Mouse (Mus musculus): ENCODE results near the gene Fer. TPM values are rescaled to one million over a fixed set of nuclear protein-coding genes. Genes with fewer than 3 reads are reported as not detected.

Gene Fer
- polyA plus RNA-seq, 1 experiment from 2014 or later: 31.5 TPM

DNA sequence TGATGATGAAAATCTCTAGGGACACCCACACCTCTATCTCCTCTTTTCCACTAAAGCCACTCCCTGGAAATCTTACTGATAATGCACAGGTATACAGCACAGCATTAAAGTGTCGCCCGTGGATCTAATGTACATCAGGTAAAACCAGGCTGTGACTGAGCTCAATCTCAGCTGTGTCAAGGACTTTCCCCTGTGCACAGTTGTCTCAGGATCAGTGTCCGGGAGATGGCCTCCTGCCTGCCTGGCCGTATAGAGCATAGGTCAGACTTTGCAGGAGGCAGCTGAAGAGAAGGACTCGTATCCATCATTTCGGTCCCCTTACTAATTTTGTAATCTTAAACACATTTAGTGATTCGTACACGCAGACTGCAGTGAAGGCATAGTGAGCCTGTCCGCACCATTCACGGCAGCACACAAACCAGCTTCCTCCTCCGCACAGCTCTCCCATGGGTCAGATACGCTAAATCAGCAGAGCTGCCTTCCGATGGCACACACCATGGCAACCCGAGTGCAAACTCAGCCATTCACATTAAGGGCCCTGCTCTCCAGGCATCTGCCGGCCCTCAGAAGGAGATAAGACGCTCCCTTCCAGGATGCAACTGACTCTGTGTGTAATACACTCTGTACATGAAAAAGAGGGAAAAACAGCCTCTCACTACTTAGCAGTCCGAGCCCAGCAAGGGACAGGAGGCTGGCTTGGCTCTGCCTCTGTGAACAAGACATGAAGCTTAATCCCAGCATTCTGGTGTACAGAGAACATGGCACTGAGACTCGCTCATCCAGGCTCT, 277.4 kb downstream of the Fer start:
- no peaks in the 10 kb centered on the region for H3K9me3 ChIP-seq (replicated peaks)
- H3K9ac ChIP-seq: no peak overlapping the region
- ATAC-seq (ENCODE audit: insufficient number of reproducible peaks, low FRiP score, low TSS enrichment, low read depth): no peak
- H3K4me2 ChIP-seq (replicated peaks): no peak overlapping the region
- no peaks in the 10 kb centered on the region for H3K4me1 ChIP-seq
- peaks cover 18% of the 10 kb centered on the region; the same call in 1 of the 2 replicates for H3K36me3 ChIP-seq
- H3K4me3 ChIP-seq (replicated peaks): no peak overlapping the region
- no peak overlapping the region for H3K27ac ChIP-seq (replicated peaks)
- 83% methylated on average over 18 of the region's 18 CpGs for WGBS
- H3K27me3 ChIP-seq: no peaks in the 10 kb centered on the region

DNA sequence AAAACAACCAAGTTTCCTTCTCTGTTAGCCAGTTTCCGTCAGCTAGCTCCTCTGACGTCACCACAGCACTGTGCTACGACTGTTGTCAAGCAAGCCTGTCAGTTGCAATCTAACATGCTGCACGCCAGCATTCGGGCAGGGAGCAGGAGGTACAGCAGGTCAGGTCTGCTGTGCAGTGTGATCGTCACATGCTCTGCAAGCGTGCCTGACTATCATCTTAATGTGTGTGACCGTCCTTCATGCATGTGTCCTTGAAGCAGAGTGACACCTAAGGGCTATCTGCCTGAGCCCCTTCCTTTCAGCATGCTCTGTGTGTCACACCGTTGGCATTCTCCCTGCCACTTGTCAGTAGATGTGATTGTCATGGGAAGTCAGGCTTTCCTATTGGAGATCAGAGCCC, 279.0 kb downstream of the Fer start:
- Histone ChIP-seq H3K4me3 (replicated peaks) (no peak overlapping the region), H3K9ac (no peak overlapping the region), H3K9me3 (replicated peaks) (no peaks in the 10 kb centered on the region), H3K36me3 (peaks cover 18% of the 10 kb centered on the region; the same call in 1 of the 2 replicates), H3K4me1 (no peaks in the 10 kb centered on the region), H3K4me2 (replicated peaks) (no peak overlapping the region), H3K27ac (replicated peaks) (no peak overlapping the region), H3K27me3 (no peaks in the 10 kb centered on the region)
- ATAC-seq (ENCODE audit: insufficient number of reproducible peaks, low FRiP score, low TSS enrichment, low read depth): no peak
- 79% methylated on average over 9 of the region's 9 CpGs for WGBS

DNA sequence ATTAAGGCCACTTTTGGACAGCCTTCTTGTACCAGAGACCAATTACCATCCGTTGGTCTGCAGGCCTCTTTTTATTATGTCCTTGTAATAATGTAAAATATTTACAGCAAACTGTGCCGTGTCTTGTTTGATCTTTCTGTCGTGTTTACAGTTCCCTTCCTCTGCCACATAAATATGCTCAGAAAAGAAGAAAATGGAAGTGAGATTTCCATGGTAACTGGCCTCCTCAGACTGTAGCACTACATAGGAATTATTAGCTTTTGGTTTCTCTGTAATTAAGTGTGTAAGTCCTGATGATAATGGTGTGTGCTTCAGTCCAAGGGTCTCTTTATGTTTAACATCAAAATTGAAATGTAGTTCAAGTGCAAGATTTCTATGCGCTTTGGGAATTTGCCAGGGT, 283.5 kb downstream of the Fer start:
- Histone ChIP-seq H3K27ac (replicated peaks) (no peak overlapping the region), H3K9ac (no peak overlapping the region)
- WGBS: 73% methylated on average over 4 of the region's 4 CpGs

DNA sequence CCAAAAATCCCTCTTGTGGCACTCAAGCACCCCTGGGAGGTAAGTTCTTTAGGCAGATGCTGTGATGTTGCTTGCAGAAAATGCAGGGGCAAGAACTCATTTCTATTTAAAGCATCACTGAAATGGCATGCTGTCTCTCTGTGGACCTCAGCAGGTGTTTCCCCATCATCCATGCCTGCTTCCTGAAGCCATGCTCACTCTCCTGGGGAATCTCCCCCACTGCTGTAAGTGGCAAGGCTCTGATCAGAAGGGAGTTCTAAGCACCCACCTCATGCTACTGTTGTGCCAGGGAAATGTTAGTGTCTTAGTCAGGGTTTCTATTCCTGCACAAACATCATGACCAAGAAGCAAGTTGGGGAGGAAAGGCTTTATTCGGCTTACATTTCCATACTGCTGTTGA, 287.9 kb downstream of the Fer start:
- Histone ChIP-seq H3K36me3 (no peaks in the 10 kb centered on the region), H3K4me2 (replicated peaks) (no peak overlapping the region), H3K9ac (no peak overlapping the region), H3K4me3 (replicated peaks) (no peak overlapping the region), H3K9me3 (replicated peaks) (no peaks in the 10 kb centered on the region), H3K27me3 (no peaks in the 10 kb centered on the region), H3K4me1 (no peaks in the 10 kb centered on the region), H3K27ac (replicated peaks) (no peak overlapping the region)
- ATAC-seq (ENCODE audit: insufficient number of reproducible peaks, low FRiP score, low TSS enrichment, low read depth): no peak
- WGBS: 90% methylated on average over 1 of the region's 1 CpGs

More for the DNA sequence above, 283.5 kb downstream of the Fer start:
- H3K4me3 ChIP-seq (replicated peaks): no peak overlapping the region
- no peaks in the 10 kb centered on the region for H3K27me3 ChIP-seq
- no peaks in the 10 kb centered on the region for H3K9me3 ChIP-seq (replicated peaks)
- H3K36me3 ChIP-seq: no peaks in the 10 kb centered on the region
- no peaks in the 10 kb centered on the region for H3K4me1 ChIP-seq
- no peak for ATAC-seq (ENCODE audit: insufficient number of reproducible peaks, low FRiP score, low TSS enrichment, low read depth)
- no peak overlapping the region for H3K4me2 ChIP-seq (replicated peaks)

DNA sequence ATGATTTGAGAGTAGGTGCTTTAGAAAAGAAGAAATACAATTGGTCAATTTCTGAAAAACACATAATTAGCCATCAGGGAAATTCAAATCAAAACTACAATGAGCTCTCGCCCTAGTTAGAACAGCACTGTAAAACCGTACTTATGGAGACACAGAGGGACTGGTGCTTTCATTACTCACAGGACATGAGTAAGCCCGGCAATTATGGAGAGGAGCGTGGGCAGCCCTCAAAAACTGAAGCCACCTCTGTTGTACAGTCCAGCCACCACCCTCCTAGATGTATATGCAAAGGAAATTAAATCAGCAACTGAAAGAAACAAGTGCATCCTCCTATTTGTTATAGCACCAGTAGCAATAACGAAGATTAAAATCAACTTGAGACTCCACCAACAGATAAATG, 304.9 kb downstream of the Fer start:
- H3K27me3 ChIP-seq: no peaks in the 10 kb centered on the region
- no peaks in the 10 kb centered on the region for H3K36me3 ChIP-seq
- H3K4me2 ChIP-seq (replicated peaks): no peak overlapping the region
- WGBS: 89% methylated on average over 5 of the region's 5 CpGs
- no peaks in the 10 kb centered on the region for H3K9me3 ChIP-seq (replicated peaks)
- no peaks in the 10 kb centered on the region for H3K4me1 ChIP-seq
- no peak overlapping the region for H3K27ac ChIP-seq (replicated peaks)
- H3K4me3 ChIP-seq (replicated peaks): no peak overlapping the region
- H3K9ac ChIP-seq: no peak overlapping the region
- no peak for ATAC-seq (ENCODE audit: insufficient number of reproducible peaks, low FRiP score, low TSS enrichment, low read depth)

DNA sequence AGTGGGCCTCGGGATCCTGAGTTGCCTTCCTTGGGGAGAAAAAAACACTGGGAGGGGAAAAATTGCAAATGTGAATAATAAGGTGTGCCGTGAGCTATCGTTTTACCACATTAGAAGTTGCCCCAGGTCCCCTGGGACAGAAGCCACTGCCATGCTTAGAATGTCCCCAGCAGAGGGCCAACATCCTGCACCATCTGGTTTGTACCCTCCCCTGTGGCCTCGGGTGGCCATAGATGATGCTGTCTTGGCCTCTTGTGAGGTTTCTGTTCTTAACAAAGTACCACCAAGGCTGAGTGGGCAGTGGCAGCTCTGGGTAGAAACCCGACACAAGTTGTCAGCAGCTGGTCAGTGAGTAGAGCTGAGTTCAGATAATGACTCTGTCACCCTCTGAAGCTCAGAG, 307.2 kb downstream of the Fer start:
- Histone ChIP-seq H3K4me3 (replicated peaks) (no peak overlapping the region), H3K27ac (replicated peaks) (no peak overlapping the region), H3K4me1 (no peaks in the 10 kb centered on the region), H3K4me2 (replicated peaks) (no peak overlapping the region), H3K9ac (no peak overlapping the region), H3K9me3 (replicated peaks) (no peaks in the 10 kb centered on the region), H3K36me3 (no peaks in the 10 kb centered on the region), H3K27me3 (no peaks in the 10 kb centered on the region)
- ATAC-seq (ENCODE audit: insufficient number of reproducible peaks, low FRiP score, low TSS enrichment, low read depth): no peak
- WGBS: 39% methylated on average over 5 of the region's 5 CpGs

DNA sequence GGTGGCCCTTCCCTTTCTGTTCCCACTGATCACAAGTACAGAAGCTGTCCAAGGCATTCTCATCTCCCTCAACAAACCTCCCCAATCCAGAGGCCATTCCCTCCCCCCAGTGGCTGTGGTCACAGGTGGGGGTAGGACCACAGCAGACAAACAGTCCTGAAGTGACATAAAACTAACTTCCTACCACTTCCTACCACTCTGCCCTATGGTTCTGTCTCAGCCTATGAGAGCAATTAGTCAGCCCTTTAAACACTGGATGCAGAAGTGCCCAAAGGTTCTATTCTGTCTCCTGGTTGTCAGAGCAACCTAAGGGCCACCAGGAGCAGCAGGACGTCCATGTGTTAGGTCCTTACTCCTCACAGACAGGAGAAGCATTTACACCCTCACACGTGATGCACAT, 309.6 kb downstream of the Fer start:
- WGBS: 75% methylated on average over 2 of the region's 2 CpGs
- Histone ChIP-seq H3K4me3 (replicated peaks) (no peak overlapping the region), H3K27ac (replicated peaks) (no peak overlapping the region), H3K27me3 (no peaks in the 10 kb centered on the region), H3K9ac (no peak overlapping the region), H3K4me2 (replicated peaks) (no peak overlapping the region), H3K9me3 (replicated peaks) (no peaks in the 10 kb centered on the region), H3K4me1 (no peaks in the 10 kb centered on the region), H3K36me3 (no peaks in the 10 kb centered on the region)
- no peak for ATAC-seq (ENCODE audit: insufficient number of reproducible peaks, low FRiP score, low TSS enrichment, low read depth)

DNA sequence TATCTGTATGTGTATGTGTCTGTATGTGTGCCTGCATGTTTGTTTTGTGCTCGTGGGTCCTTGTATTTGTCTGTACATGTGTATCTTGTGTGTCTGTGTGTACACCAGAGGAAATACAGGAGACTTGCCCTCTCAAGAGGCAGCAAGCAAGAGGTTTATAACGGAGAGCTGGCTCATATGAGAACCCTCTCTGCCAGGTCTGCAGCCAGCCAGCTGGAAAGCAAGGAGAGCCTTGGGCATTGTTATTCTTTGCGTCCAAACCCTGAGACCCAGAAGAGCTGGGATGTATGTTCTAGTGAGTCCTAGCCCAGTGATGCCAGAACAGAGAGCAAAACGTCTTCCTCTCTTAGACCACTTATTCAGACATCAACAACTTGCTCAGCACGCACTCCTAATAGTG, 317.7 kb downstream of the Fer start:
- H3K27ac ChIP-seq (replicated peaks): no peak overlapping the region
- no peak for ATAC-seq (ENCODE audit: insufficient number of reproducible peaks, low FRiP score, low TSS enrichment, low read depth)
- no peaks in the 10 kb centered on the region for H3K36me3 ChIP-seq
- no peak overlapping the region for H3K4me3 ChIP-seq (replicated peaks)
- H3K9me3 ChIP-seq (replicated peaks): no peaks in the 10 kb centered on the region
- H3K4me1 ChIP-seq: no peaks in the 10 kb centered on the region
- no peaks in the 10 kb centered on the region for H3K27me3 ChIP-seq
- H3K9ac ChIP-seq: no peak overlapping the region
- H3K4me2 ChIP-seq (replicated peaks): no peak overlapping the region
- WGBS: 77% methylated on average over 5 of the region's 5 CpGs

DNA sequence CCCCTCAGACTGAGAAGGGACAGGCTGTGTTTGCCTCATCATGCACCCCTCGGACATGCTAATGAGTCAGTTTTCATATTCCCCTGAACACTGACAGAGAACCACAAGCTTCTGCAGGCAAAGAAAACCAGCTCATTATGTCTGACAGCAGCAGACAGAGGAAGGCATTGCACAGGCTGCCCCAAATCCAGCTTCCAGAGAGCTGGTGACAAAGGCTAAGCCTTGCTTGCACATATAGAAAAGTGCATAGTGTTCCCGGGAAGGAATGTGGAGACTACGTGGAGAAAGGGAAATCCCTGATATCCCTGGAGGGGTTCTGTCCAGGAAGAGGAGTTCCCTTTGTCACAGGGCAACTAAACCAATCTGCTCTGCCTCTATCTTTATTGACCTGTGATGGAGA, 318.4 kb downstream of the Fer start:
- H3K4me1 ChIP-seq: no peaks in the 10 kb centered on the region
- H3K27ac ChIP-seq (replicated peaks): no peak overlapping the region
- H3K9me3 ChIP-seq (replicated peaks): no peaks in the 10 kb centered on the region
- H3K4me3 ChIP-seq (replicated peaks): no peak overlapping the region
- no peak overlapping the region for H3K4me2 ChIP-seq (replicated peaks)
- no peaks in the 10 kb centered on the region for H3K27me3 ChIP-seq
- 26% methylated on average over 3 of the region's 3 CpGs for WGBS
- no peak overlapping the region for H3K9ac ChIP-seq
- no peaks in the 10 kb centered on the region for H3K36me3 ChIP-seq
- no peak for ATAC-seq (ENCODE audit: insufficient number of reproducible peaks, low FRiP score, low TSS enrichment, low read depth)

DNA sequence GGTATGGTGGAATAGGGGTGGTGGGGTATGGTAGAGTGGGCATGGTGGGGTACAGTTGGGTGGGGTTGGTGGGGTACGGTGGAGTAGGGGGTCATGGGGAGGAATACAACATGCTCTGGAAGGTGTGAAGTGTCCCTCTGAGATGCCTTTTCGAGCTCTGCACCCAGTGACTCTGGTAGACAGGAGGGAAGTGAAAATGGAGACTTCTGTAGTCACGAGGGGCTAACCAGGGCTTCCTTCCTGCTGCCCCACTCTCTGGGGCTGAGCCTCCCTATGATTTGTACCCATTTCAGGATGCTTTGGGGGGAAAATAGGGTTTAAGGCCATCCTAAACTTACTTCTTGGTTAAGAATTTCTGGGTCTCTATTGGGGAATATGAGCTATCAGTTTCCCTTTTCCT, 319.7 kb downstream of the Fer start:
- no peak for ATAC-seq (ENCODE audit: insufficient number of reproducible peaks, low FRiP score, low TSS enrichment, low read depth)
- H3K4me3 ChIP-seq (replicated peaks): no peak overlapping the region

DNA sequence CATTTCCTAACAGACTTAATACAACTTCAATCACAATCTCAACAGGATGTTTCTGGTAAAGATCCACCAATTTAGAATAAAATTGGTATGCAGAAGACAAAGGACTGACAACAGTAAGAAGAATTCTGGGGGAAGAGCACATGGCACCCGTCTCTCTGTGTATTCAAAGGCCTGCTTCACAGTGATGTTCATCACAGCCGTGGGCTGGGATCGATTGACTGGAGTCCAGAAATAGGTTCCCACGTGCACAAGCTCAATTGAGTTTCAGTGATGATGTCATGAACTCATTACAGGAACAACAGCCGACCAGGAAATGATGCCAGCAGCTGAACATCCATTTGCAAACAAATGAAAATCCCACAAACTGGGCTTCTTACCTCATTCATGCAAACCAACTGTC, 320.3 kb downstream of the Fer start:
- Histone ChIP-seq H3K27me3 (no peaks in the 10 kb centered on the region), H3K27ac (replicated peaks) (no peak overlapping the region), H3K36me3 (no peaks in the 10 kb centered on the region), H3K4me1 (no peaks in the 10 kb centered on the region), H3K9me3 (replicated peaks) (no peaks in the 10 kb centered on the region), H3K9ac (no peak overlapping the region), H3K4me2 (replicated peaks) (no peak overlapping the region), H3K4me3 (replicated peaks) (no peak overlapping the region)
- no peak for ATAC-seq (ENCODE audit: insufficient number of reproducible peaks, low FRiP score, low TSS enrichment, low read depth)
- 42% methylated on average over 5 of the region's 5 CpGs for WGBS

More for the DNA sequence above, 319.7 kb downstream of the Fer start:
- H3K27ac ChIP-seq (replicated peaks): no peak overlapping the region
- H3K36me3 ChIP-seq: no peaks in the 10 kb centered on the region
- H3K9ac ChIP-seq: no peak overlapping the region
- no peaks in the 10 kb centered on the region for H3K4me1 ChIP-seq
- H3K27me3 ChIP-seq: no peaks in the 10 kb centered on the region
- no peaks in the 10 kb centered on the region for H3K9me3 ChIP-seq (replicated peaks)
- no peak overlapping the region for H3K4me2 ChIP-seq (replicated peaks)
- WGBS: 83% methylated on average over 3 of the region's 3 CpGs

Measured in embryonic facial prominence, embryonic 15.5 days (tissue).